Mouse (Mus musculus) lung, adult 2 months (tissue): ENCODE measurements around the gene Ccdc187. TPM values are rescaled to one million over a fixed set of nuclear protein-coding genes. Genes with fewer than 3 reads are reported as not detected.

Source experiments
- DNase-seq: peaks from one replicate; pipeline ENCODE4 v3.0.0; 2022
- H3K4me1 ChIP-seq: fragments of 200-500 bp; 2 replicates; pipeline ENCODE4 v1.6.1; 2011; ENCODE audit warnings: low read length; ENCODE audit not compliant: control insufficient read depth, insufficient read depth
- H3K4me3 ChIP-seq: fragments of 200-500 bp; replicated peaks from 2 replicates; pipeline ENCODE3; 2011; ENCODE audit warnings: low read depth, mild to moderate bottlenecking, control low read depth, low read length; ENCODE audit errors: extremely low read depth
- CTCF ChIP-seq: fragments of 200-500 bp; IDR thresholded peaks from 2 replicates; pipeline ENCODE4 v1.5.1; 2011; ENCODE audit warnings: mild to moderate bottlenecking, low read length, control low read depth; ENCODE audit not compliant: insufficient read depth
- POLR2A ChIP-seq: fragments of 200-500 bp; IDR thresholded peaks from 2 replicates; pipeline ENCODE4 v1.6.1; 2011; ENCODE audit warnings: low read depth, mild to moderate bottlenecking, control low read depth, low read length, borderline replicate concordance; ENCODE audit errors: extremely low read depth
- WGBS: fragments of 180-500 bp; shearing (Covaris S2); methylation state at CpG from one replicate; pipeline ENCODE4 v1.1.7; 2018; 5-methylcytosine and 5-hydroxymethylcytosine counted together
- polyA plus RNA-seq: library from polyadenylated mRNA; depleted of rRNA; stranded (reverse); fragments of >200 nt; gene quantifications from 2 replicates; pipeline ENCODE4 v1.2.3, GENCODE M21; 2012

The Ccdc187 gene
- polyA plus RNA-seq, 1 experiment, result 7.9 TPM

- no peak for DNase-seq
- WGBS, result 65% methylated on average over 4 of the region's 4 CpGs
- Histone ChIP-seq H3K4me3 (no peak overlapping the region), H3K4me1 (no peaks in the 10 kb centered on the region; the same call in 1 of the 2 replicates)
- TF ChIP-seq POLR2A (no peak), CTCF (no peak)
These were observed 33.5 kb upstream of the Ccdc187 start for GRCm38 (mm10) chr2:26327852-26328251.

DNA sequence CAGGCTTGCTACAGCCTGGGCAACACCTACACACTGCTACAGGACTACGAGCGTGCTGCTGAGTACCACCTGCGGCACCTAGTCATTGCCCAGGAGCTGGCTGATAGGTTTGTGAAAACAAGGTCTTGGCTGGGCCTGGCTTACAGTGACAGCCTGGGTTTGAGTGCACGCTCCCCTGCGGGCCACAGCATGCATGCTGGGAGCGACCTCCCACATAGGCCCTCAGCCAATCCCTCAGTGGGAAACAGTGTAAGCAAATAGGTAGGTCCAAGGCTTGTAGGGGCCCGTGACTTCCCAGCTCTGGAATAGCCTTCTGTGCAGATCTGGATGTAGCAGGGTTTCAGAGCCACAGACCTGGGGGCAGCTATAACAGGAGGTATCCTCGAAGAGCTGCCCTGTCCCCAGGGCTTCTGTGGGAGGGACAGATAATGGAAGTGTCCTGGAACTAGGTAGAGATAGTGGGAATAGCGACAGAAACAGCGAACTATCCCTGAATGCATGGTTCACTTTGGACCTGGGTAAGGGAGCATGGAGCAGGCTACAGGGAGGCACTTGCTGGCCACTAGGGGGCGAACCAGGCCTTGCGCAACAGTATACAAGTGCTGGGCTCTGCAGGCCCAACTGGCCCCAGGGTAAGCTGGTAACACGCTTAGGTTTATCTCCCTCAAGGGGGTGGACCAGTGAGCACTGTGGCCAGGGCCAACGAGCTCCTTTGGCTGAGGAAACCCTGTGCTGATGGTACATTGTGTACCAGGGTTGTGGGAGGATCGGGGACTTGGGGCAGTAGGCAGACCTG, 31.2 kb upstream of the Ccdc187 start:
- Histone ChIP-seq H3K4me3 (no peak overlapping the region), H3K4me1 (no peaks in the 10 kb centered on the region; the same call in 1 of the 2 replicates)
- 63% methylated on average over 15 of the region's 15 CpGs for WGBS
- TF ChIP-seq CTCF (peak; percentile 96), POLR2A (no peak)
- peak; percentile 63 for DNase-seq

GRCm38 (mm10) chr2:26324917-26325316, 30.6 kb upstream of the Ccdc187 start:
- TF ChIP-seq POLR2A (no peak), CTCF (peak; percentile 42; the same call in 1 of the 2 replicates)
- no peaks in the 10 kb centered on the region; the same call in 1 of the 2 replicates for H3K4me1 ChIP-seq
- 63% methylated on average over 2 of the region's 2 CpGs for WGBS
- no peak overlapping the region for H3K4me3 ChIP-seq
- DNase-seq, result no peak

DNA sequence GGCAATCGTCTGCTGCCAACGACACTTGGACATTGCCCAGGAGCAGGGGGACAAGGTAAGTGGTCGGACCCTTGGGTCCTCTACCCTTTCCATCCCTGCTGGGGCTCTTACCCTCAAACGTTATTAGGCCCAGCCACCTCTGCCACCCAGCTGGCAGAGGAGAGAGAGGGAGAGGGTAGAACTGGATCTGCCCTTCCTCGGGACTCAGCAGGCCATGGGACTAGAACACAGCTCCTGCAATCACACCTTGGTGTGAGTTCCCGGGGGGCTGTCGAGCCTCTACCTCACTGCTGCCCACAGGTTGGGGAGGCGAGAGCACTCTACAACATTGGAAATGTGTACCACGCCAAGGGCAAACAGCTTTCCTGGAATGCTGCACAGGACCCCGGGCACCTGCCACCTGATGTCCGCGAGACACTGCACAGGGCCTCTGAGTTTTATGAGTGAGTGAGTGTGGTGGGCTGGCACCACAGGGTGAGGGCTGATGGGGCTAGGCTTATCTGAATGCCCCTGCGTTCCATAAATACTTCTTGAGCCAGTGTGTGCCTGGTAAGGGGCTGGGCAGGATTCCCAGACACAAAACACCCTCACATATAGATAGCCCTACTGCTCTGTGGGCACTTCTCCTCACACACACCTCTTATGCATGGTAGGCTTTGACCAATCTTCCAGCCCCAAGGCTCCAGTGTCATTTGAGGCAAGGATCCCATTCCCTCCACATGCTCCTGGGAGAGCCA, 29.4 kb upstream of the Ccdc187 start:
- H3K4me3 ChIP-seq, result no peak overlapping the region
- TF ChIP-seq POLR2A (no peak), CTCF (no peak)
- H3K4me1 ChIP-seq, result no peaks in the 10 kb centered on the region; the same call in 1 of the 2 replicates
- WGBS, result 89% methylated on average over 13 of the region's 13 CpGs
- no peak for DNase-seq

DNA sequence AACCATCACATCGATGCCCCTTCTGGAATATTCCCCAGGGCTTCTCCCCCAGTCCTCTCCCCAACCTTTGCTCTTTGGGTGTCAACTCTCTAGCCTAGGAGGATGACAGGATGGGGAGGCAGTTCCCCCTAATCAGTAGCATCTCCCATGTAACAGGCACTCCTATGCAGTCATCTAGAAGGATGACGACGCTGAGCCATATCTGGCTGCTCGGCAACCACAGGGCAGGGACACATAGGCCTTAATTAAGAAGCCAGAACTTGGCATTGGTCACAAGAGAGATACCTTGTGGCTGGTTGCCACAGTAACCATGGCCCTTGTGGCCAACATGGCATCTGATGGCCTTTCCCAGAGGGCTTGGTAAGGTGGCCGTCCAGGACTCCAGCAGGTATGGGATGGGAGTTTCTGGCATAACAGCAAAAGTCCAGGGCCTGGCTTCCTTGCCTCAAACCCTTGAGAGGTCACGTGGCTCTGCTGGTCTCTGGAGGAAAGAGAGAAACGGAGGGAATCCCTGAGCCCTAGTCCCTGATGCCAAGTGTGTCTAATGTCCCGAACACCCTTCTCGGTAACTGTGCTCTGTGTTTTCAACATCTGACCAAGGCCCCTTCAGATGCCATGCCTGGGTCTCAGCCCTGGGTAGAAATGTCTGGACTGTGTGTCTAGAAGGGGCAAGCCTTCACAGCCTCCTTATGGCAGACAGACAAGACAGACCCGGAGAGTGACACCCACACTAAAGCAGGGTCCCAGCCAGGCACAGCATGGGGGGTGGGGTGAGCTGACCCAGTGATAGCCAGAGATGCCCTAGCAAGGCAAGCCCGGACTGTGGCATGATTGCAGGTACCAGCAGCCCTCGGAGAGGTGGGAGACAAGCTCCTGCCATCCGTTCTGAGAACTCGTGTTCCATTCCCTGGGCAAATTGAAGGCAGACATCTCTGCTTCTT, 26.2 kb upstream of the Ccdc187 start:
- WGBS, result 77% methylated on average over 14 of the region's 14 CpGs
- no peak for TF ChIP-seq POLR2A
- no peak for TF ChIP-seq CTCF
- Histone ChIP-seq H3K4me3 (no peak overlapping the region), H3K4me1 (peaks cover 9% of the 10 kb centered on the region)
- DNase-seq, result no peak

DNA sequence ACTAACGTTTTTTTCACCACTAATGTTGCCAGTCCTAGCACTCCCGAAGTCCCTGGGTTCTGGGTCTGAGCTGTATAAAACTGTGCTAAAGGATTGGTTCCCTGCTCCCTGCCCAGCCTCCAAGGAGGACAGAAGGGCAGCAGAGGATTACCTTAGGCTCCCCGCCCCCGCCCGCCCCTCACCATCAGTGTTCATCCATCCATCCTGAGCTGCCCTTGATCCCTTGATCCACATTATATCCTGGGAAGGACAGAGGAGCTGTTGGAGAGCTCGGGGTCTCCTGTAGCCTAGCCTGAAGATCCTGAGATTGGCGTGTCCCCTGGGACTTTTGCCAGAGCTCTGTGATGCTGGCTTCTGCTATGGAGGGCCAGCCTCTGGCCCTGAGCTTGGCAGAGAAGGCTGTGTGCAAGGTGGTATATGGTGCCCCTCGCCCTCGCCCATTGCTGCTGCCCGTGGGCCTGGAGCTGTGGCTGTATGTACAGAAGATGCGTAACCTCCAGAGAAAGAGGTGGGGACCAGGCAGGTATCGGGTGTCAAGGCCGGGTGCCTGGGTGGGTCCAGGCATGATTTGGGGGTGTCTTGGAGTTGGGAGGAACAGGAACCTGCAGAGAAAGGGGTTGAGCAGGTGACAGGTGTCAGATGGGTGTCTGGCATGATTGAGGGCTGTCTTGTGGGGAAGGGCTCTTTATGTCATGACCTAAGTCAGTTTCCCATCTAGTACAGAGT, 25.3 kb upstream of the Ccdc187 start:
- TF ChIP-seq CTCF (no peak), POLR2A (no peak)
- 87% methylated on average over 13 of the region's 13 CpGs for WGBS
- no peak overlapping the region for H3K4me3 ChIP-seq
- peaks cover 9% of the 10 kb centered on the region for H3K4me1 ChIP-seq
- DNase-seq, result no peak

- no peak for DNase-seq
- WGBS, result 82% methylated on average over 9 of the region's 9 CpGs
- peaks cover 9% of the 10 kb centered on the region for H3K4me1 ChIP-seq
- no peak overlapping the region for H3K4me3 ChIP-seq
- TF ChIP-seq POLR2A, result no peak
- no peak for TF ChIP-seq CTCF
These were observed 24.8 kb upstream of the Ccdc187 start for GRCm38 (mm10) chr2:26319109-26319508.

- no peak for DNase-seq
- TF ChIP-seq CTCF (no peak), POLR2A (no peak)
- Histone ChIP-seq H3K4me1 (peaks cover 9% of the 10 kb centered on the region), H3K4me3 (no peak overlapping the region)
- 79% methylated on average over 3 of the region's 3 CpGs for WGBS
These were observed 23.8 kb upstream of the Ccdc187 start for GRCm38 (mm10) chr2:26317991-26318672.

DNA sequence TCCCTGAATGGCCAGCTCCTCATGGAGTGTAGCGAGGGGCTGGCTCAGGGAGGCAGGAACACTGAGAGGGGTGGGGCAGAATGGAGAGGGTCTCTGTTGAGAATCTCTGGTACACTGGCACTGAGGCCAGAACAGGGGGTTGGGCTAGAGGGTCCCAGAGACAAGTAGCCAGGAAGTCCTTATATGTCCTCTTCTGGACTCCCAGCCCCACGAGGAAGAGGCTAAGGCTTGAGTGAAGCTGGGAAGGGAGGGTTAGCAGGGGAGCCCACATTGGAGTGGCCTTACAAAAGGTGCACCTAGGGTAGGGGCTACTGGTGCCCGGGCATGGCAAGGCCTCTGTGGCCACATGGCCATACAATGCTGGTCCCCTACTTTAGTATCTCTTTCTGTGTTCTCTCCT, 23.0 kb upstream of the Ccdc187 start:
- no peak for DNase-seq
- H3K4me3 ChIP-seq, result no peak overlapping the region
- TF ChIP-seq POLR2A (no peak), CTCF (no peak)
- H3K4me1 ChIP-seq, result peaks cover 9% of the 10 kb centered on the region
- WGBS, result 50% methylated on average over 3 of the region's 3 CpGs
